Mouse (Mus musculus) cerebellum, adult 9-10 months (tissue): ENCODE data around the gene Cntfr.
"Not testable (repeated sequence)": the region's sequence is repeated elsewhere in the genome, so short reads cannot be mapped to it uniquely, and the experiment has no call there.

Experiments used
- DNase-seq: peaks from one replicate; pipeline ENCODE4 v3.0.0; 2022

Cntfr gene

DNA sequence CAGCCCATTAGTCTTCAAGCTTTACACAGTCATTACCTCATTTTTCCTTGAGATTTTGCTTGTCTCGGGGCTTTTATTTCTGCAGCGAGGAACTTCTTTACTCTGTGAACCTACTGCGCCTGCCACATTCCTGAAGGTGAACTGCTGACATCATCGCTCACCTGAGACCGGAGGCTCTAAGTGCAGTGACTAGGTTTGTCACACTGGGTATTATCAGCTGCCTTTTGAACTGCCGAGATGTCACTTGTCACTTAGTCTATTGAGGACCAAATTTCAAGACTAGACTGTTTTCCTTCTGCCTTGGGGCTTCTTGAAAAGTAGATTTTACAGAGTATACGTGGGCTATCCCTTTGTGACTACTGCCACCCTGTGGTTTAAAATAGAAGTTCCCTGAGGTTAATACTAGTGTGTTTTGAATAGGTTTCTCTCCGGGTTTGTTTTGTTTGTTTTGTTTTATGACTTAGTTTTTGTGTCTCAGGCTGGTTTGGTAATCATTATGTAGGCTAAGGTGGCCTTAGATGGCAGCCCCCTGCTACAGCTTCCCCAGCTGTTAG lies 11.4 kb upstream of the Cntfr start:
- DNase-seq: peak; percentile 85

DNA sequence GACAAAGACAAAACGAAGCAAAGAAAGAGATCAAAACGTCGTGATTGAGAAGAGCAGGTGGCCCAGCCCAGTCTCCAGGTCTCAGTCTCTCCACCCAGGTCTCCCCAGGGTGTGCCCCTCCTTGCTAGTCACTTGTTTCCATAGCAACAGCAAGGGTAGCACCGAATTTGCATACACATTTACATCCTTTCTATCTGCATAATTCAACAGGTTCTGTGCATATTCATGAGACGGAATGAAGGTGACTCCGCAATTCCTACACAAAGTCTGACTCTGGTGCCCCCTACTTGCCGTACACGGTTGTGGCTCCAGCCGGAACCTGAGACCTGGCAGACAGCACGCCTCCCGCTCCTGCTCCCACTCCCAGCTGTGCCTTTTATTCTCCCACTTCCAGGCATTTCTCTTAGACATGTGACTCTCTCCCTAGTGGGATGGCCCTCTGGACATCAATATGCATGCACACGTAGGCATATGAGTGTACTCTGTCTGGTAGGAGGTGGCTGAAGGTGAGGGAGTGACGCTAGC lies 10.2 kb upstream of the Cntfr start:
- peak; percentile 86 for DNase-seq

DNA sequence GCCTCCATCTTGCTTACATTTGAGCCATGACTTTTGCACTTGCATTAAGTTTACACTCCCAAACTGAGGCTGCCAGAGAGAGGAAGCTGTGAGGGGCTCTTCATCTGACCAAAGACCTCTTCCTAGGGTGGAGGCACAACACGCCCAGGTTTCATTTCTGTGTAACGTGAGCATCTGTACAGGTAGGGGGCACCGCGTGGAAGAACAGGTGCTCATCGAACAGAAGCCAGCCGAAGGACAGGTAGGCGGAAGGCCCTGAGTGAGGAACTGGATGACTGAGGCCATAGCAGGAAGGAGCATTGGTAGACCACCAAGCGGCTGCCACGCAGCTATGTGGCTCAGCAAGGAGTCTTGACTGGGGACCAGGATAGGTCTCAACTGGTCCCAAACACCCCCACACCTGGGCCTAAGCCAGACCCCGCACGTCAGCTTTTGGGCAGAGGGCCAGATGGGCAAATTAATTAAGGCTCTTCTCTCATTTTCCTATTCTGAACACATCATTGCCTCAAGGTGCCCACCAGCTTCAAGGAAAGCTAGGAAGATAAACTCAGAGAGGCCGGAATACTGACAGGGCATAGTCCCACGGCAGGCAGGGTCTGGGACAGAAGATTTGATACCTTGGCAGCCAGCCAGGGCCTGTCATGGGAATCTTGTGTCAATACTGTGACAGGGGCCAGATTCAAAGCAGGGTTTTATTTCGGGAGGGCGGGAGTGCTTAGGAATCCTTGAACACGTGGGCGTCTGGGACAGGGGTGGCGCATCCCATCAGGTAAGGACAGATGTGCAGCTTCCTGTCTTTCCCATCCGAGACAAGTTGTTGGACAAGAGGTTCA lies 9.2 kb upstream of the Cntfr start:
- DNase-seq: no peak

DNA sequence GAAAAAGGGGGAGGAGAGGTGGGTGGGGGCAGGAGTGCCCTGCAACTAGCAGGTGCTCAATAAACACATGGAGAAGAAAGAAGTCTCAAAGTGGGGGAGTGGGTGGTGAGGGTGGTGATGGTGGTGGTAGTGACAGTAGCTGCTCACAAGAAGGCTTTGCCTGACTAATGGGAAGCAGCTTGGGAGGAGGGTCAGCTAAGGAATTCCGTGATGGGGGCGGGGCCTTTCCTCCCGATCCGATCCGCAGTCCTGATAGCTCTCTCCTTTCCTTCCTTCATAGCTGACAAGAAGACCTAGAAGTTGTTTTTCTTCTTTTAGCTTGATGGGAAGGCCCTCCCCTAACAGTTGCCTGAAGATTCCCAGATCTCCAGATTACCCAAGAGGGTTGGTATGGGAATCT lies 7.8 kb upstream of the Cntfr start:
- DNase-seq: no peak

DNA sequence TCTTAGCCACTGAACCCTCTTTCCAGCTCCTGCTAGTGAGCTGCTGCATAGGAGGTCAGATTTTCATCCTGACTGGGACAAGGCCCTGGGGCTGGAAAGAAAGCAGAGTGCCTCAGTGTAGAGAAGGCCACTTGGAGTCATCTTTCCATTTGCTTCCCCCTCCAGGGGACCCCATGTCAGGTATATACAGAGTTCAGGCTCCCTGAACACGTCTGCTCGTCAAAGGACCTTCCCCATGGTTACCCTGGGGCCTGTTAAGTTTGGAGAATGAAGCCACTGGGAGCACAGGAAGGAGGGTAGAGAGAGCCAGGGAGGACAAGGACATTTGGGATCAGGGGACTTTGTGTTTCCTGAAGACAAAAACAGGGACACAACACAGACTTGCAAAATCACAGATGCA lies 5.3 kb upstream of the Cntfr start:
- not testable (repeated sequence) for DNase-seq

DNA sequence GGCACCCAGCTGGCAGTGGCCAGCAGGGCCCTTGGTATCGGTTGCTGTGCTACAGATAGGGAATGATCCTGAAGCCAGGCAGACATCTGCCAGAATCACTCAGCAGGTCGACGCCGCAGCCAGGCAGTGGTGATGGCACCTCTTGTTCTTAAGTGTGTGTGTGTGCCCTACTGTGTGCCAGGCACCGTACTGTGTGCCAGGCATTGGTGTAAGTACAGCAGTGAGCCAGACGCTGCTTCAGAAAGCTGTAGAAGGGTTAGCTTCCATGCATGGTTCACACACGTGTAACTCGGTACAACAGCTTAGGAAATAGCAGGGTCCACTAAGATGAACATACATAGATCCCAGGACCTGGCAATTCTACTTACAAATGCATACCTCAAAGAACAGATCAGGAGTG lies 3.3 kb upstream of the Cntfr start:
- DNase-seq: not testable (repeated sequence)

DNA sequence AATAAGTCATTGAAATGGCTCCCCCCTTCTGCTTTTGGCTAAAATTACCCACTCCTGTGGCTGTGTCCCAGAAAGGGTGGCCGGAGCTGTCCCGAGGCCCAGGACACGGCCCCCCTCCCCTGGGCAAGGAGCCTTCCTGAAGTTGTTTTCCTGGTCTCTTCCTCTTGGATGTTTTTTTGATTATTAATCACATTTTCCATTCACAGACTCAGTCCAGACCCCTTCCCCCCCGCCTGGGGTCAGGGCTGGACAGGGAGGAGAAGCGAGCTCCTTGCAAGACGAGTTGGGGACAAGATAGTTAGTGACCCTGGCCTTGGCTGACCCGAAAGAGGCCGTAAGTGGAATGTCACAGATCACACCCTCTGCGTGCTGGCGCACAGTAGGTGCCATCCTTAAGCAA lies 2.9 kb upstream of the Cntfr start, which contains the start of gene Il11ra1:
TSS of gene Il11ra1 (plus strand) at position 207 of the 400 bp plus-strand sequence.
- DNase-seq: not testable (repeated sequence)

DNA sequence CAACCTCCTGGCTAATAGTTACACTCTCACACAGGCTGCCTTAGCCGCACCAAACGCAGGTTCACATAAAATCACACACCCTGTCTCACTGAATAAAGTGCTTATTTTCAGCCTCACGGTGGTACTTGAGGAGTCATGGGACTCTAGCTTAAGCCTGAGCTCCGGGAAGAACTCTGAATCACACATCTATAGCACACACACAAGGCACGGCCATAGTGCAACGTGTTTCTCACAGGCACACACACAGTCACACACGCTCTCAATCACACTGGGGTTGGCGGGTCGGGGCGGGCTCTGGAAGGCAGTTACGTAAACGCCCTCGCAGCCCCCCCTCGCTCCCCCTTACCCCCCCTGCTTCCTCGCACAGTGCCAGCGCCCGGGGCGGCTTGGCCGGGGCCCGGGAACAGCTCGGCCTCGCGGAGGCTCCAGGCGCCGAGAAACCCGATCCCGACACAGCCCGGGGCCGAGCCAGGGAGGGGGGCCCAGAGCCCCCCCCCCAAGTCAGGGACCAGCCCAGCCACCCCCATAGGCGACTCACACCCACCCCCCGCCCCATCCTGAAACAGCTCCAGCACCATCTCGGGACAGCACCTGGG lies 1.6 kb upstream of the Cntfr start:
- peak; percentile 74 for DNase-seq

DNA sequence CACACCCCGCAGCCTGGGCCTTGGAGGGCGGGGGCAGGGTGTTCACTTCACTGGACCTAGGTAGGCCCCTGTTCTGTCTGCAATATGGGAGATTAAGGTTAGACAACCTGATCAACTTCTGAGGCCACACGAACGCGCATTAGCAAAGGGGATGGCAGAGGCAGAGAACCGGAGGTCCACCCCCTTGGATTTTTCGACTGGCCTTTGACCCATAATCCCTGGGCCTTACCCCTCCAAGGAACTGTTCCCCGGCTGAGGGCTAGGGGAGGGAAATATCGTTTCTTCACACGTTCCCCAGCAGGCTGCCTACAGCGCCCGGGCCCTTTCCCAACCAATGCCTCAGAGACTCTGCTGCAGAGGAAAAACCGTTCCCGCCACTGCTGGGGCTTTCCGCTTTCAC lies 437 bp downstream of the Cntfr start:
- DNase-seq: not testable (repeated sequence)

DNA sequence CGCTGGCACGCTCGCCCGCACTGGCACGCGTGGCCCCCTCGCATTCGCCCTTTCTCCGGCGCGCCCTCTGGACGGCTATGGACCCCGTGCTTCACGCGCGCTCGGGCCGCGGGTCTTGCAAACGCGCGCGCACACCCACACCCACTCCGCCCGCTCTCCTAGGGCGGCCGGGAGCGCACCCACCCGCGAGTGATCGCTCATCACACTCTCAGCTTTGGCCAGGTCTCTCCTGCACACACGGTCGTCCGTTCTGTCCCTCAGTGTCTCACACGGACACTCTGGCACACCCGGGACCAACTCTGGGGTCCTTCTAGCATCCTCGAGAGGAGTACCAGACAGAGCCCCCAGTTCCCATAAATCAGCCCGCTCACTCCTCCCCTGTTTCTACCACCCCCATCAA lies 1.1 kb downstream of the Cntfr start:
- DNase-seq: not testable (repeated sequence)

DNA sequence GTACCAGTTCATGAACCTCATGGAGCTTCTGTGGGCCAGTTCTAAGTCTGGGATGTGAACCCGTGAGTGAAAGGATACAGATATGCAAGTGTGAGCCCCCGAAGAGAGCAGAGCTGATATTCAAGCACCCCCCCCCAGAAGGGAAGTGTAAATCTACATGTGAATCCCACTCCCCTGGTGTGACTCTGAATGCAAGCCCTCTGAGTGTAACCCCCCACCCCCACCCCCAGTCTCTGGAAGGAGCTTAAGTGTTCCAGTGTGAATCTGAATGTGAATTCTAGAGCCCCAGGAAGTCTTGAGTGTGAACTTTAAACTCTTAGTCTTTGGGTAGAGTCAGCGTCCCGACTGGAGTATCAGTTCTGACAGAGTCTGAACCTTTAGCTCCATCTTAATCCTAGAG lies 3.4 kb downstream of the Cntfr start:
- DNase-seq: not testable (repeated sequence)

DNA sequence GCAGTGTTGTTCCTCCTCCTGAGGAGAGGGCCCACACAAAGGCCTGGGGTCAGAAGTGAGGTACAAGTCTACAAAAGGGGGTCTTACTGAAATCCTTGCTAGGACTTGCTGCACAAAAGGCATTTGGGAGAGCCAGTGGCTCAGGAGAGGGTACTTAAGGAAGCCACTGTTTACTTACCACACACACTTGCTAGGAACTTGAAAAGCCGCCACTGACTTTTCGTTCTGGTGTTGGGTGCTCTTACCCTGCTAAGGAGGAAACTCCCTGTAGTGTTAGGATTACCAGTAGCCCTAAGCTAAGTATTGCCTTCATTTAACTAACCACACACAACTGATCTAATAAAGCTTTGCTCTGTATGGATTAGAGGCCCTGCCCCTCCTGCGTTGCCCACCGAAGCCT lies 6.9 kb downstream of the Cntfr start:
- not testable (repeated sequence) for DNase-seq

DNA sequence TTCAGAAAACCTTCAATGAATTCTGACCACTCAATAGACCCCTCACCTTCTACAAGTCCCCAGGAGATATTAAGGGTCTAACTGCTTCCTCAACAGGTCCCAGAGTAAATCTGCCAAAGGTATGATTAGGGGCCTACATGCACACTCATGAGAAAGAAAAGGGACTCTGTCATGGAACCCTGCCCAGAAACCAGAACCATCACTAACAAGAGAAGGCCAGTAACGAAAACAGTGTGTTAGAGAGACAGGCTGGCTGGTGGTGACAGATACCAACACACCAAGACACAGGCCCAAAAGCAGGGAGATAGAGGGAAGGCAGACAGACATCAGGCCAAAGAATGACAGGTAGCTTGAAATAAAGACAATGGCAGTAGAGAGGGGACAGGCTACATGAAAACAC lies 8.3 kb downstream of the Cntfr start:
- not testable (repeated sequence) for DNase-seq

DNA sequence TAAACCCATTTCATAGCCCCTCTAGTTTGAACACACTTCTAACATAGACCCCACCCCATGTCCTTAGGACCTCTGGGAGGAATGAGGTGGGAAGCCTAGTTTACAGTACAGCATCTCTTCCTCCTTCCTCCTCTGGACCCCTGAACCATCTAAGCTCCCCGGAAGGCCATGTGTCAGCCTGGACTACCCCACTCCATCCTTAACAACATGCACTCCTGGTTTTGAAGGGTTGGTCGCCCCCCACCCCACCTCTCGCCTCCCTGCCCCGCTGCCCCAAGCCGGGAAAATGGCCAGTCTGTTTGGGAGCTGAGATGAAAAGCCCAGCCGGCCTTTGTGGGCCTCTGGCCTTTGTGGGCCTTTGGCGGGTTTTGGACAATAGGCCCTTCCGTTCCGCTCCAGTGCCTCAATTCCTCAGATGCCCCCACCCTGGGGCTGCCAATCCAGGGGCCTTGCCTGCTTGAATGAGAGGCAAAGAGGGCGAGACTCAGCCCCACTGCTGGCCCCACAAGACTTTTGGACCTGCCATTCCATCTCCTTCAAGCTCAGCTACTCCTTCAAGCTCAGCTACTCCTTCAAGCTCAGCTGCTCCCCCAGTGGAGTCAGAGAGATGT lies 10.9 kb downstream of the Cntfr start:
- not testable (repeated sequence) for DNase-seq

DNA sequence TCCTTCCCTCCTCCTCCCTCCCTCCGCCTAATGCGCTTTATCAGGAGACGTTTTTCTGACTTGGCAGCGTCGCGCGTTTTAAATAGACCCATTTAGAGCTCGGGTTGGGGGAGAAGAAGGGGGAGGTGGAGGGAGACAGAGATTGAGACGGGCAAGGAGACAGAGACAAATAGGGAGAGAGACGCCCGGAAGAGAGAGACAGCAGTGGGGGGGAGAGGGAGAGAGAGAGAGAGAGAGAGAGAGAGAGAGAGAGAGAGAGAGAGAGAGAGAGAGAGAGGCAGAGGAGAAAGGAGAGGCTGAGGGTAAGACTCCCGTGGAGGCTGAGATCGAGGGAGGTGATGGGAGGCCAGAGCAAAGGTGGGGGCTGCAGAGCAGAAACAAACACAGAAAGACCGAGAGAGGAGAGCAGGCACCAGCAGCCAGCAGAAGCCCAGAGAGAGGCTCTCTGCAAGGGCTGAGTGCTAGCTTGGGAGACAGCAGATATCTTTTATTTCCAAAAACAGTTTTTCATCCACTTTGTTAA lies 11.9 kb downstream of the Cntfr start:
- DNase-seq: not testable (repeated sequence)

DNA sequence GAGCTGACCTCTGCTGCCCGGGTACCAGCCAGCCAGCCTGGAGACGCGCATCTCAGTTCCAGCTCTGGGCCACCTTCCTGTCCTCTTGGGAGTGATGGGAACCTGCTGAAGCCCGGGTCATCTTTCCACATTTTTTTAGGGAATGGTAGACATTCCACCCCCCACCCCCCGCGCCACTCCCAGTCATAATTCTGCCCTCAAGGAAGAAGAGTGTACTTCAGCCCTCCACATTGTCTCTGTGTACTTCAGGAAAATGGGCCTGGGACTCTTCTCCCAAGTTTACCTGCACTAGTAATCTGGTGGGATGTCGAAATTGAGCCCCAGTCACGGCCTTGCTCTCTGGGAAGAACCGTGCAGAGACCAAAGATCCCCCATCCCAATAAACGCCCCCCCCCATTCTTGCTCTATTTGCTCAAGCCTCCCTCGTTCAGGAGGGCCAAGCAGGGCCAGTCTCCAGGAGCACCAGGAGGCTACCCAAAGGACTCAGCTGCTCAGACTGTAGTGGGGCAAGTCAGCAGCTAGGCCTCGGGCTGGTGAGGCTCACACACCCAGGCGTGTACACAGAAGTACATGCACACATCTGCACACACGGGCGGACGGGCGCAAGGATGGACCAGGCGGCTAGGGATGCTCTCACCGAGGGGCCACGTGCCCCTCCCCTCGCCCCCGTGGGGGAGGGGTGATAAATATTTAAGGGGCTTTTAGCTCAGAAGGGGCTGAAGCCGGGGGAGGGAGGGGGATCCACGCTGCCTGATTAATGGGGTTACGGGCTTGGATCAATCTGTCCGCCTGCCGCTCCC lies 12.6 kb downstream of the Cntfr start:
- not testable (repeated sequence) for DNase-seq

DNA sequence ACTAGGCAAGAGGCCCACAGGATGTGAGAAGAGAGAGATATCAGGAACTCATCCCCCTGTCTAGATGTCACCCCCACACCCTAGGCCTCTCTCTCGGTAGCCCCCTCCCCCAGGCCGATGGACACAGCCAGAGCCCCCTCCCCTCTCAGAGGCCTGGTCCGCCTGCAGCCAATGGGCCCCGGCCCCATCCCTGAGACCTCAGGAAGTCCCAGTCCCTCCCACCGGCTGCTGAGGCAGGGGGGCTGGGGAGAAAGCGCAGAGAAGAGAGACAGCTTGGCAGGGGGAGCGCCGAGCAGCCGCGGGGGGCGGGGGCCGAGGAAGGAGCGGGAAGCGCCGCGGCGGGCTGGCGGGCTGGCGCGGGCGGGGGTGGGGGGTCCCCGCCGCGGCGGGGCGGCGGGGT lies 13.6 kb downstream of the Cntfr start:
- not testable (repeated sequence) for DNase-seq

DNA sequence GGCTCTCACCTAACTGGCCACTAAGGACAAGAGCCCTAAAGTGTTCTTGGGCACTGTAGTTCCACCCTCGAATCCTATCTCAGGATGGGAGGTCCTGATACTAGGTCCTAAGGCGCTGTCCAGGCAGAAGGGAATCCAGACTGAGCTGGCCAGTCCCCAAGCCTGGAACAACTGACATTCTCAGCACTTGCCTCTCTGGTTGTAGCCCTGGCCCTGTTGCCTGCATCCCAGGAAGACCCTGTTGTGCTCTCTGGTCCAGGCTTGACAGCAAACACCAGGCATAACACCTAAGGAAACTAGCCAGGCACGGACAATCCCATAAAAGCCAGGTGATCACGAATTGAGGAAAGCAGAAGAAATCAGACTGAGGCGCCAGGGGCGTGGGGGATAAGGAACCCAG lies 14.1 kb downstream of the Cntfr start:
- peak; percentile 63 for DNase-seq

DNA sequence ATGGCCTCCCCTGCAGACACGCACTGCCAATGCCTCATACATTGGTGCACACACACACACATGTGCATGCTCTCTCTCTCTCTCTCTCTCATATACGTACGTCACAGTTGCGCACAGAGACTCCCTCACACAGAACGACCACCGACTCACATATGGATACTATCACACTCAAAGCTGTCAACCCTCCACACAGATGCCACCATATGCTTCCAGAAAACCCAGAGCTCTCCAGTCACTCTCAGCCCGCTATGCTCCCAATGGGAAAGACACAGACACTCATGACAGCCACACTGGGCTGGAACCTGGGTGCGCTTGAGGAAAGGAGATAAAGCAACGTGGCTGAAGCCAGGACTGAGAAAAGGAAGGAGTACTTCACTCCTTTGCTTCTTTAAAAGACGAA lies 14.9 kb downstream of the Cntfr start:
- DNase-seq: no peak

DNA sequence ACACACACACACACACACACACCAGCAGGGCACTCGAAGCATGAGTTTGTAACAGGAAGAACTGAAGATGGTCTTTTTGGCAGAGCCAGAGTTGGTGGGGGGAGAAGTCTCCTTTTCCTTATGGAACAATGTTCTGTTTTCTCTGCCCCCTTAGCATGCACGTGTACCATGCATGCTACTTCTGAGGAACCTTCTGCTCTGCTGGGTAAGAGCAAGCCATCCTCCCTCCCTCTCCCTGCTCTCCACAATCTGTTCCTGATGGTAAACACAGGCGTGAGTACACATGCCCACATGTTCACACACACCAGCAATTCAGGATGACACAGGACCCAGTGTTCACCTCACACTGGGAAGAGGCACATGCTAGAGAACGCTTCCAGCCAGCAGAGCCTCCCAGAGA lies 15.7 kb downstream of the Cntfr start:
- DNase-seq: peak; percentile 74

DNA sequence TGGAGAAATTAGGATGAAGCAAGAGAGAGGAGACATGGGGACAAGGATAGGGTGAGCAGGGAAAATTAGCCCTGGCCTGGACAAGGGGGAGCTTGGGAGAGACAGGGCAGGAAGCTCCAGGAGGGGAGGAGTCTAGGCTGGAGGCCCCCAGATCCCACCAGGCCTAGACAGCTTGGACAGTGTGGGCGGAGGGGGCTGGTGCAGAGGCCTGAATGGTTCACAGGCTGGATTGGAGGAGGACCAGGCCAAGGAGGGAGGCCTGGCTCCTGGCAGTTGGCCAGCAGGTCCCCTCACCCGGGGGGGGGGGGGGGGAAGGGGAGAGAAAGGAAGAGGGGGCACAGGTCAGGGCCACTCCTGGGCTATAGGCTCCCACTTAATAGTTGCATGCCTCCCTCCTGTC lies 17.6 kb downstream of the Cntfr start:
- DNase-seq: no peak

DNA sequence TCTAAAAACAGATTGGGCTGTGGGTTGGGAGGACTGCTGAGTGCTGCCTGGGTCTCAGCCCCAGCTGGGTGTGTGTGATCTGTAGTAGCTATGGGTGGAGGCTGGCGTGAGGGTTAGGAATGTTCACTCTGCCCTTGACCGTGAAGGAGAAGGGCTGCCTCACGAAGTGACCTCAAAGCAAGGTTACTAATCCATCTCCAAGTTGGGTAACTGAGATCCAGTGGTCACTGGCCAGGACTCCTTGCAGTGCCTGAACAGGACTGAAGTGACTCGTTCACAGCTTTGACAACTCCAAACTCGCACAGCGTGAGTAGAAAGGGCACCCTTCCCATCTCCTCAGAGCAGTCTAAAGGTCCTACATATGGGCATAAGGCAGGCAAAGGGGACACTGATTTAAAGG lies 18.0 kb downstream of the Cntfr start:
- no peak for DNase-seq
